Mouse (Mus musculus) stomach, embryonic 16.5 days (tissue): ENCODE measurements around the gene Lhfpl2. TPM values are rescaled to one million over a fixed set of nuclear protein-coding genes. Genes with fewer than 3 reads are reported as not detected.
A peak's percentile ranks its signal among the peaks of the same experiment; 100 is the strongest.

Experiments
- ATAC-seq: fragments of 200-750 bp; cut with Nextera tagmentation; 2 replicates; pipeline ENCODE4 v1.8.0; 2017; ENCODE audit warnings: moderate number of reproducible peaks, moderate TSS enrichment; ENCODE audit not compliant: insufficient read depth, low FRiP score
- H3K27ac ChIP-seq: fragments of 300-500 bp; sonication (generic); 2 replicates; pipeline ENCODE4 v1.5.1; 2014; ENCODE audit warnings: low read length
- H3K27me3 ChIP-seq: fragments of 300-500 bp; sonication (generic); 2 replicates; pipeline ENCODE4 v1.6.1; 2014; ENCODE audit warnings: low read length, control low read depth, mixed read lengths; ENCODE audit not compliant: control insufficient read depth, insufficient read depth
- H3K36me3 ChIP-seq: fragments of 300-500 bp; sonication (generic); 2 replicates; pipeline ENCODE4 v1.6.1; 2014; ENCODE audit warnings: low read length; ENCODE audit not compliant: control insufficient read depth, insufficient read depth
- H3K4me1 ChIP-seq: fragments of 300-500 bp; sonication (generic); 2 replicates; pipeline ENCODE4 v1.6.1; 2014; ENCODE audit warnings: low read length, control low read depth, mixed read lengths; ENCODE audit not compliant: control insufficient read depth, insufficient read depth
- H3K4me2 ChIP-seq: fragments of 300-500 bp; sonication (generic); 2 replicates; pipeline ENCODE4 v1.6.1; 2014; ENCODE audit warnings: low read depth, low read length, mixed read lengths
- H3K4me3 ChIP-seq: fragments of 300-500 bp; sonication (generic); replicated peaks from 2 replicates; pipeline ENCODE4 v1.5.1; 2014; ENCODE audit warnings: mild to moderate bottlenecking, low read length
- H3K9ac ChIP-seq: fragments of 300-500 bp; sonication (generic); 2 replicates; pipeline ENCODE4 v1.6.1; 2014; ENCODE audit warnings: low read length
- H3K9me3 ChIP-seq: fragments of 300-500 bp; sonication (generic); replicated peaks from 2 replicates; pipeline ENCODE4 v1.6.1; 2016; ENCODE audit warnings: low read length, control low read depth; ENCODE audit not compliant: control insufficient read depth
- WGBS: fragments of 180-500 bp; shearing (Covaris S2); extraction: QIAGEN DNeasy Blood & Tissue Kit; methylation state at CpG from one replicate; pipeline ENCODE4 v1.1.7; 2014; 5-methylcytosine and 5-hydroxymethylcytosine counted together
- polyA plus RNA-seq: library from polyadenylated mRNA; unstranded; fragments of >200 nt; fragmentation: Nextera tagmentation; extraction: Ambion mirVana; gene quantifications from 2 replicates; pipeline ENCODE4 v1.2.1, GENCODE M21; 2015

The Lhfpl2 gene
- polyA plus RNA-seq, 1 experiment from 2014 or later: 20.3 TPM

DNA sequence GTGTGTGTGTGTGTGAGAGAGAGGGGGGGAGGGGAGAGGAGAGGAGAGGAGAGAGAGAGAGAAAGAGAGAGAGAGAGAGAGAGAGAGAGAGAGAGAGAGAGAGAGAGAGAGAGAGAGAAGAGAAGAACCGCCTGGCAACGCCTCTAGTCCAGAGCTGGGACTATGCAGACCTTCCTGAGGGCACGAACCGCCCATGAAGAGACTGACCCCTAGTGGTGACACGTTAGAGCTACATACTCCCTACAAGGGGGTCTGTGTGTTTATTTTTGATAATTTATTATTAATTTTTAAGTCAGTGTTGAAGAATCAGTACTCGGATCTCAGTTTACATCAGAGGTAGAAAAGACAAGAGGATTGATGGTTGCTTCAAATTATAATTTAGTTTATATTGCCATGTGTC, 147.6 kb downstream of the Lhfpl2 start:
- Histone ChIP-seq H3K9me3 (0 out of 2 replicates have a peak, but pooled peaks cover 2% of the 10 kb centered on the region), H3K27me3 (no peaks in the 10 kb centered on the region), H3K27ac (no peak overlapping the region), H3K4me3 (no peak overlapping the region), H3K4me1 (no peaks in the 10 kb centered on the region), H3K36me3 (peaks cover 10% of the 10 kb centered on the region), H3K9ac (no peak overlapping the region), H3K4me2 (no peak overlapping the region)
- ATAC-seq: peak; percentile 79; the same call in 1 of the 2 replicates
- 8% methylated on average over 6 of the region's 6 CpGs for WGBS

DNA sequence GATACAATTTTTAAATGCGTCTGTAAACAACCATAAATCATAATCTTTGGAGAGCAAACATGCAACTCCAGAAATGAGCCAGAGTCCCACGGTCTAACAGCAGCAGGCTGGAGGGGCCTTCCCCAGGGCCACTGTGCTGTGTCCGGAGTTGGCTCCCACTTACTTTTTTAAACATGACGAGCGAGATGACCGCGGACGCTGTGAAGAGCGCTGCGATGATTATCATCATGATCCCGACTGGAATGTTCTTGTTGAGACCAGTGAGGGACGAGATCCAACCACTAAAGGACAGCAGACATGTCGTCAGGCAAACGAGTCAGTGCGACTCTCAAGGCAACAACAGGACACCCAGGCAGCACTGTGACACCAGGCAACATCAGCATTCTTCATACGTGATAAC, 150.4 kb downstream of the Lhfpl2 start:
- no peak overlapping the region for H3K27ac ChIP-seq
- no peak for ATAC-seq
- 0 out of 2 replicates have a peak, but pooled peaks cover 2% of the 10 kb centered on the region for H3K9me3 ChIP-seq
- no peaks in the 10 kb centered on the region for H3K4me1 ChIP-seq
- no peaks in the 10 kb centered on the region for H3K27me3 ChIP-seq
- no peak overlapping the region for H3K4me3 ChIP-seq
- H3K4me2 ChIP-seq: no peak overlapping the region
- WGBS: 97% methylated on average over 16 of the region's 16 CpGs
- H3K9ac ChIP-seq: no peak overlapping the region
- H3K36me3 ChIP-seq: peaks cover 10% of the 10 kb centered on the region

DNA sequence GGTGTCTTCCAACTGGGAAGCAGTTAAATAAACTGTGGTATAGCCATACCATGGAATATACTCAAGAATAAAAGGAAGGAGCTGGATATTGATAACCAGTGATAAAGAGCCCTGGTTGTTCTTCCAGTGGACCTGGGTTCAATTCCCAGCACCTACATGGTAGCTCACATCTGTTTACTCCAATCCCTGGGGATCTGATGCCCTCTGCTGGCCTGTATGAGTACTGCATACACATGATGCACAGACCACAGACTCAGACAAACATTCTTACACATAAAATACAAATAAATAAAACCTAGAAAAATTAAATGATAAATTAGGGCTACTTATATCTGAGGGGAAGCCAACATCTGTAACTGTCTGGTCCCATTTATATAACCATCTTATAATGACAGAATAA, 151.3 kb downstream of the Lhfpl2 start:
- H3K27me3 ChIP-seq: no peaks in the 10 kb centered on the region

DNA sequence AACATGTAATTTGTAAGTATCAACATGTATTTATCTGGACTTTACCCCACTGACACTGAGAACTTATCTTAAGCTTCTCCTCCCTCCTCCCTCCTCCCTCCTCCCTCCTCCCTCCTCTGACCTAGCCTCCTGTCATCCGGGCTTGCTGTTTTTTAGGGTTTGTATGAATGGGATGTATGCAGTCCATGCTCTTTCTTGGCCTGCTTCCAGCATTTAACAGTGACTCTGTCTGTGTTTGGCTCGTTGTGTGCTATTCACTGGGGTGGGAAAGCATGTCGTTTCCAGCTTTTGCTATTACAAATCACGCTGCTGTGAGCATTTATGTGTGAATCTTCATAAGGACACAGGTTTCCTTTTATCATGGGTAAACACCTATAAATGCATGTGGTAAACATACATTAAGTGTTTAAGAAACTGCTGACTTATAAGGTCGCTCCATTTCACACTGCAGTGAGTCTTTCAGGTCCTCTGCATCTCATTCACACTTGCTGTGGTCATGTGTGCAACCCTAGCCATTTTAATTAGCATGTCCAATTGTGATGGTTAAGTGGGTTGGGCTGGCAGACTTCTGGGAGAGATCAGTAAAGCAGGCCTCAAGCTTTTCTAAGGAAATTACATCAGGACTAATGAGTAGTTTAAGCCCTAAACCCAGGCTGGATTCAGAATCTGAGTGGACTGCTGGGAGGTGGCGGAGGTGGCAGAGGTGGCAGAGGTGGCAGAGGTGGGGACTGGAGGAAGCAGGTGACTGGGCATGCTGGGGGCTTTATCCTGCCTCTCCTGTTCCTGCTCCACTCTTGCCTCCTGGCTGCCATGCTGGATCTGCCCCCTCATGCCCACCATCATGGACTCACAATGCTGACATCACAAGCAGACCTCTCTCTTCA, 153.9 kb downstream of the Lhfpl2 start:
- H3K27ac ChIP-seq: no peak overlapping the region
- ATAC-seq: no peak

More for the DNA sequence above, 151.3 kb downstream of the Lhfpl2 start:
- no peak for ATAC-seq
- H3K9ac ChIP-seq: no peak overlapping the region
- H3K4me1 ChIP-seq: no peaks in the 10 kb centered on the region
- H3K4me3 ChIP-seq: no peak overlapping the region
- 0 out of 2 replicates have a peak, but pooled peaks cover 2% of the 10 kb centered on the region for H3K9me3 ChIP-seq
- no peak overlapping the region for H3K27ac ChIP-seq
- no peak overlapping the region for H3K4me2 ChIP-seq
- H3K36me3 ChIP-seq: peaks cover 10% of the 10 kb centered on the region

DNA sequence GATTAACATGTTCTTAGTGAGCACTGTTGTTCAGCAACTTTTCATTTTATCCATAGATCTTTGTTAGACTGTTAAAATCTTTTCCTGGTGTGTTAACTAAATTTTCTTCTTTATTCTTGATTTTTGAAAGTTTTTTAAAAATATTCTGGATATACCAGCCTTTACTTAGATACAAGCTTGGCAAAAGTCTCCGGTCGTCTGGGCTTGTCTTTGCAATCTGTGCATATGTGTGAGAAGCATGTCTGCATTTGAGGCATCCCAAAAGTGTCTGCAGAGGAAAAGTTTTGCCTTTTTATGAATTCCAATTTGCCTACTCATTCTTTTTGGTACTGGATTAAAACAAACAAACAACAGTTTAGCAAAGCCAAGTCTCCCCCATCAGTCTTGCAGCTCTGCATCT, 154.6 kb downstream of the Lhfpl2 start:
- no peak for ATAC-seq

More for the DNA sequence above, 153.9 kb downstream of the Lhfpl2 start:
- H3K4me1 ChIP-seq: no peaks in the 10 kb centered on the region
- no peak overlapping the region for H3K4me3 ChIP-seq
- H3K9me3 ChIP-seq: 0 out of 2 replicates have a peak, but pooled peaks cover 2% of the 10 kb centered on the region
- H3K4me2 ChIP-seq: no peak overlapping the region
- H3K36me3 ChIP-seq: peaks cover 10% of the 10 kb centered on the region
- no peak overlapping the region for H3K9ac ChIP-seq
- 51% methylated on average over 6 of the region's 6 CpGs for WGBS
- no peaks in the 10 kb centered on the region for H3K27me3 ChIP-seq

DNA sequence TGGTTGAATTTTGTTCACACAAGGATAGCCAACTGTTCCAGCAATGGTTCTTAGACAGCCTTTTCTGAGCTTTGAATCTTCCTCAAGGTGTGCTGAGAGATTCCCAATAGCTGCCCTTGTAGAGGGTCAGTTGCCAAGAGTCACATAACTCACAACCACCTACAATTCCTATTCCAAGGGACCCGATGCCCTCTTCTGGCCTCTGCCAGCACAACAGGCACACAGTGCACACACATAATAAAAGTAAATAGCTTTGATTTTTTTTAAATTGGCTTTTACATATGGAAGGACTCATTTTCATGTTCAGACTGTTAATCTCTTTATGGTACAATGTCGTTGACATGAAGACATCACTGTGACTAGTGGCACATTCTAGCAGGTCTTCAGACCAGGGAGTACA, 155.1 kb downstream of the Lhfpl2 start:
- WGBS: 89% methylated on average over 2 of the region's 2 CpGs
- H3K36me3 ChIP-seq: peaks cover 10% of the 10 kb centered on the region
- 0 out of 2 replicates have a peak, but pooled peaks cover 2% of the 10 kb centered on the region for H3K9me3 ChIP-seq
- no peak overlapping the region for H3K4me3 ChIP-seq
- no peak for ATAC-seq
- no peak overlapping the region for H3K27ac ChIP-seq
- no peak overlapping the region for H3K4me2 ChIP-seq
- H3K4me1 ChIP-seq: no peaks in the 10 kb centered on the region
- no peaks in the 10 kb centered on the region for H3K27me3 ChIP-seq
- H3K9ac ChIP-seq: no peak overlapping the region

More for the DNA sequence above, 154.6 kb downstream of the Lhfpl2 start:
- Histone ChIP-seq H3K4me1 (no peaks in the 10 kb centered on the region), H3K9me3 (0 out of 2 replicates have a peak, but pooled peaks cover 2% of the 10 kb centered on the region), H3K36me3 (peaks cover 10% of the 10 kb centered on the region), H3K27me3 (no peaks in the 10 kb centered on the region), H3K9ac (no peak overlapping the region), H3K4me2 (no peak overlapping the region), H3K27ac (no peak overlapping the region), H3K4me3 (no peak overlapping the region)
- 94% methylated on average over 2 of the region's 2 CpGs for WGBS

DNA sequence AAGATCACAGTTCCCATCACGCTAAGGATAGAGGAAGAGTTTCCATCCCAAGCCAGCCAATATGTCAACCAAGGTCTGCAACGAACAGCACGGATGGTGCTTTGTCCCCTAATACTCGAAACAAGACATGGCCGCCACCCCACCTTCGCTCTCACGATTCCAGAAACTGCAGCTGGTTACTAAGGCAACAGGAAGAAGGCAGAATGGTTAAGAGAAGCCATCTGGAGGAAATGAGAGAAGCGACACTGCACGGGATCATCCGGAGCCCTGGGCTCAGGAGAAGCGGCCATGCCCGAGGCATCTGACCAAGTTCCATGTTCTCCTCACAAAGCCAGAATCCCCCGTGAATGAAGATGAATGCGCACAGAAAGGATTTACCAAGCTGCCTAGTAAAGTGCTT, 166.0 kb downstream of the Lhfpl2 start:
- ATAC-seq: no peak
- Histone ChIP-seq H3K36me3 (no peaks in the 10 kb centered on the region), H3K27ac (no peak overlapping the region), H3K9me3 (no peaks in the 10 kb centered on the region), H3K27me3 (no peaks in the 10 kb centered on the region), H3K4me2 (no peak overlapping the region), H3K9ac (no peak overlapping the region), H3K4me1 (no peaks in the 10 kb centered on the region), H3K4me3 (no peak overlapping the region)
- 68% methylated on average over 14 of the region's 14 CpGs for WGBS

DNA sequence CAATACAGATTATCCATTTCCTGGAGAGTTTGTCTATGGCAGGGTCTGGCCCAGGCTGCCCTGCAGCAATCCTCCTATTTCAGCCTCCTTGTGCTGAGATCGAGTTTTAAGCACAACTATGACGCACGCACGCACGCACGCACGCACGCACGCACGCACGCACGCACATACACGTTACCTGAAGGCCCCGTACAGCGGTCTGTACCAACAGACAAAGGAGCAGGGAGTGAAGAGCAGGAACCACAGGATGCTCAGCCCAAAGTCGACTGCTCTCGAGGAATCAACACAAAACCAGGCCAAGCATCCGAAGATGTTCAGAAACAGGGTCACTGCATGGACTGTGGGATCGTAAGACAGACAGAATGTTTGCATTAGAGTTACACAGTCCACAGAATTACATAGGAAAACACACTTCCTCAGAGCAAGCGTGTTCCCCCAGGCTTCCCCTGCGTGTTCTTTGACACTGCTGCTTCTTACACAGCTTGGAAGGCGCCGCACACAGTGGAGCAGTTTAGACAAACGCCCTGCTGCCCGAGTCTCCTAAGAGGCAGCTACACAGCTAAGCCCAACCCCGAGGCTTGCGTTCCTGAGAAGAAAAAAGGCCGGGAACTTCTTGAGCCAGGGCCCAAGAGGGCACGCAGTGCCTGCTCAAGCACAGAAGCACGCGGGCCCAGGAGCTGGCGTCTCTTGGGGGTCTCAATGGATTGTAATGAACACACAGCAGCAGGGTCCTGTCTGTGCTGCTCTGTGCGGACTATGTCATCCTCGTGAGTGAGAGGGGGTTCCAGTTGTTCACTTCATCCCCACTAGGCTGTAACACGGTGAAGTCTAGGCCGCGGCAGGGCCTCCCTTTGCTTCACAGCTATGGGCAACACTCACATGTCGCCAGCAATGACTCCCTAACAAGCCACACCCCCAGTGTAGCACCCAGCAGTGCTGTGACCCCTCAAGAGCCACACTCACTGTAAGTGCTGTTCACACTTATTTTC, 167.4 kb downstream of the Lhfpl2 start:
- Histone ChIP-seq H3K27me3 (no peaks in the 10 kb centered on the region), H3K9me3 (no peaks in the 10 kb centered on the region), H3K9ac (no peak overlapping the region), H3K27ac (no peak overlapping the region), H3K4me1 (no peaks in the 10 kb centered on the region), H3K4me3 (no peak overlapping the region), H3K4me2 (no peak overlapping the region), H3K36me3 (no peaks in the 10 kb centered on the region)
- no peak for ATAC-seq
- WGBS: 95% methylated on average over 38 of the region's 38 CpGs
